Mouse (Mus musculus) erythroblast, embryonic 14.5 days (primary cell): Measurements from ENCODE around the gene Armc2.

ENCODE experiments used
- GATA1 ChIP-seq: IDR thresholded peaks from 2 replicates; pipeline ENCODE4 v1.6.1; 2012; ENCODE audit warnings: low read length, inconsistent platforms, mixed read lengths
- TAL1 ChIP-seq: IDR thresholded peaks from 3 replicates; pipeline ENCODE4 v1.6.1; 2012; ENCODE audit warnings: low read length, inconsistent platforms, mixed read lengths

DNA sequence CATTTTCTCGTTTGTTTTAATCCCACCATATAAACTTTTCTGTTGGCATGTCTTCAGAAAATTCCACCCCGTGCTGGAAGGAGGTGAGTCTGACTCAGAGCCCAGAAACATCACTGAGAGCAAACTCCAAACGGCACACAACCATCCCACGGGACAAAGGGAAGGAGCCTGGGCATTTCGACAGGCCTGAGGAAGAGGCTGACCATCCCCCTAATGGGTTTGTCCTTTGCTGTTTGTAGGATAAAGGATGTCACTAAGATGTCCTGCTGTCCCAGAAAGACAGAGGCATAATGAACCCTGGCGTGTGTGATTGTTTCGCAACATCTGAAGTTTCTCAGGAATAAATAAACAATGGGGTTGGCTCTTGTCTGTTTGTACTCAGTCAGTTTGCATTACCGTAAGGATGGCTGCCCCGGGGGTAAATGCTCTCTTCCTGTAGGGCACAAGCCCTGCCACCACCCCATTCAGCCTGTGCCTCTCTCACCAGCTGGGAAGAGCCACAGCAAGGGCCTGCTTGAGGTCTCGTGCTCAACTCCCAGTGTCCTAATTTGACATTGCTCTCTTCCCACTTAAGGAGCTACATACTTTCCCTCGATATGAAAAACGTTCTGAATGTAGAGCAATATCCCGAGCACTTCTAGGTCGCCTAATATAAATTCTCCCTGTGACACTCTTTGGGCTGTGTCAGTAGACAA, 26.7 kb downstream of the Armc2 start:
- no peak for TF ChIP-seq TAL1
- no peak for TF ChIP-seq GATA1
